Mouse (Mus musculus) splenic B cell, adult 2 months (primary cell): Measurements from ENCODE around the gene Crmp1.
A peak's percentile ranks its signal among the peaks of the same experiment; 100 is the strongest.

Experiments
- DNase-seq: peaks from one replicate; pipeline ENCODE4 v3.0.0-alpha.2; 2011; ENCODE audit warnings: low read depth, low spot score
- H3K27me3 ChIP-seq: 2 replicates; pipeline ENCODE4 v1.6.1; 2012; ENCODE audit warnings: mild to moderate bottlenecking, low read length, moderate library complexity, mixed read lengths; ENCODE audit not compliant: control insufficient read depth, poor library complexity, insufficient read depth, severe bottlenecking
- H3K36me3 ChIP-seq: 2 replicates; pipeline ENCODE4 v1.6.1; 2012; ENCODE audit warnings: mild to moderate bottlenecking, low read length, moderate library complexity, mixed read lengths; ENCODE audit not compliant: control insufficient read depth, poor library complexity, insufficient read depth, severe bottlenecking

The Crmp1 gene

GRCm38 (mm10) chr5:37298370-37298769 is 56.6 kb downstream of the Crmp1 start:
- no peaks in the 10 kb centered on the region for H3K27me3 ChIP-seq
- H3K36me3 ChIP-seq: no peaks in the 10 kb centered on the region
- peak; percentile 26 for DNase-seq

- Histone ChIP-seq H3K36me3 (no peaks in the 10 kb centered on the region), H3K27me3 (no peaks in the 10 kb centered on the region)
- DNase-seq: no peak
These were observed 68.3 kb downstream of the Crmp1 start for GRCm38 (mm10) chr5:37310026-37310425.

GRCm38 (mm10) chr5:37312980-37313722 is 71.4 kb downstream of the Crmp1 start:
- Histone ChIP-seq H3K36me3 (no peaks in the 10 kb centered on the region), H3K27me3 (no peaks in the 10 kb centered on the region)
- no peak for DNase-seq

DNA sequence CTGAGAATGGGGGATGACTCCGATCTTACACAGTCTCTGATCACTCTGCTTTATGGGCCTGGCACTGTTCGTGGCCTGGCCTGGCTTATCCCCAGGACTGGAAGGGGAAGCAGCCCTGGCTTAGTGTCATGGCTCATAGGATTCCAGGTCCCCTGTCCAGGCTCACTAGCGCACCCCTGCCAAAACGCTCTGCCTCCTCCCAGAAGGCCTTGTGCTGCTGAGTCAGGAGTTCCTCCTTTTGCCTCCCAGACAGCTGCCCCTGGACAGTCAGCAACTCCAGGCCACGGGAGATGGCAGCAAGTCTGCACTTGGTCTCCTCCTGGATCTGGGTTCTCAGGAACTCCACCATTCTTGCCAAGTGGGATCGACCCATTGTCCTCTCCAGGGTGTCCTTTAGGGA is 77.0 kb downstream of the Crmp1 start:
- Histone ChIP-seq H3K36me3 (no peaks in the 10 kb centered on the region), H3K27me3 (no peaks in the 10 kb centered on the region)
- no peak for DNase-seq

GRCm38 (mm10) chr5:37320174-37320573 is 78.4 kb downstream of the Crmp1 start:
- no peak for DNase-seq
- Histone ChIP-seq H3K27me3 (no peaks in the 10 kb centered on the region), H3K36me3 (no peaks in the 10 kb centered on the region)

GRCm38 (mm10) chr5:37320761-37321160 is 79.0 kb downstream of the Crmp1 start:
- Histone ChIP-seq H3K27me3 (no peaks in the 10 kb centered on the region), H3K36me3 (no peaks in the 10 kb centered on the region)
- no peak for DNase-seq

- Histone ChIP-seq H3K36me3 (no peaks in the 10 kb centered on the region), H3K27me3 (no peaks in the 10 kb centered on the region)
- DNase-seq: no peak
These were observed 84.9 kb downstream of the Crmp1 start for GRCm38 (mm10) chr5:37326675-37327074.

DNA sequence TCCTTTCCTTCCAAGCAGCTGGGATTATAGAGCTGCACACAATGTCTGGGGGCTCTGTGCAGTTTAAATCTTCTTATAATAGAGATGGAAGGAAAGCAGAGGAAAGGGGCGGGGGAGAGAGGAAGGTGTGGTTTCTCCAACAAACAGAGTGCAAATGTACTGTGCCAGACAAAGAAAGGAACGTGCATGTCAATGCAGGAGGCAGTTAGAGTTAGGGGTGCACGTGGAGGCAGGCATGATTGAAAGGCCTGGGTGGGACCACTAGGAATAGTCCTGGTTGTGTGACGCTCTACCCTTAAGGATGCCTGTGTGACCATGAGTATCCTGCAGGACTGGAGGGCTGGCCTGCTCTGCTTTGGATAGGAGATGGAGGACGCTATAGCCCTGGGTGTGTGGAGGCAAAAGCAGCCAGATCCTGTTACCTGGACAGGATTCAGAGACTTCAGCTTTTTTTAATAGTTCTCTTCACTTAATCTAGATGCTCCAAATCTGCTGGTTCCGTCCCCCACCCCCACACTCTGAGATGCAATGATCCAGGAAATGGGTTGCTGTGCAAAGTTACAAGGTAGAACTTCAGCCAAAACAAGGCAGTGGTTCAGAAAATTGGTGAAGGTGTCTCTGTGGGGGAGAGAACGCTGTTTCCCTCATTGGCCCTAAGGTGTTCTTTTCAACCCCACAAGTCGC is 88.9 kb downstream of the Crmp1 start:
- H3K36me3 ChIP-seq: no peaks in the 10 kb centered on the region
- no peak for DNase-seq
- H3K27me3 ChIP-seq: no peaks in the 10 kb centered on the region

DNA sequence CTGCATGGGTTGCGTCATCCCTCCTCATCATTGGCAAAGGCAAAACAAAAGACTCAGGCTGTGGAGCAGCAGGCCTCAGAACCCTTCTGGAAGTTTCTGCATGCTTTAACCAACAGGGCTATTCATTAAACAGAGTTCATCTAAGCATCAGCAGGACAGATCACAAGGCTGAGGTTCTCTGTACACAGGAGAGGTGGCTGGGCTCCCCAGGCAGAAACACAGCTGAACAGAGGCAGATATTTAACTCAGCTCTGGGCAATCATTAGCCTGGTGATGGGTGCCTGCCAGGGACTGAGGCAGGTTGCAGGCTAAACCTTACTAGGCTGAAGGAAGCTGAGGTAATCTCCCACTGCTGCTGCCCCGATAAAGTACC is 89.4 kb downstream of the Crmp1 start:
- H3K27me3 ChIP-seq: no peaks in the 10 kb centered on the region
- DNase-seq: no peak
- H3K36me3 ChIP-seq: no peaks in the 10 kb centered on the region

- Histone ChIP-seq H3K27me3 (no peaks in the 10 kb centered on the region), H3K36me3 (no peaks in the 10 kb centered on the region)
- DNase-seq: no peak
These were observed 90.3 kb downstream of the Crmp1 start for GRCm38 (mm10) chr5:37332066-37332465.

GRCm38 (mm10) chr5:37335061-37335460 is 93.3 kb downstream of the Crmp1 start:
- no peak for DNase-seq
- Histone ChIP-seq H3K27me3 (no peaks in the 10 kb centered on the region), H3K36me3 (no peaks in the 10 kb centered on the region)

GRCm38 (mm10) chr5:37336485-37337105 is 94.9 kb downstream of the Crmp1 start, which contains the start of gene Evc:
Gene Evc, minus strand, starts transcription at chr5:37336894.
- Histone ChIP-seq H3K36me3 (no peaks in the 10 kb centered on the region), H3K27me3 (no peaks in the 10 kb centered on the region)
- no peak for DNase-seq

DNA sequence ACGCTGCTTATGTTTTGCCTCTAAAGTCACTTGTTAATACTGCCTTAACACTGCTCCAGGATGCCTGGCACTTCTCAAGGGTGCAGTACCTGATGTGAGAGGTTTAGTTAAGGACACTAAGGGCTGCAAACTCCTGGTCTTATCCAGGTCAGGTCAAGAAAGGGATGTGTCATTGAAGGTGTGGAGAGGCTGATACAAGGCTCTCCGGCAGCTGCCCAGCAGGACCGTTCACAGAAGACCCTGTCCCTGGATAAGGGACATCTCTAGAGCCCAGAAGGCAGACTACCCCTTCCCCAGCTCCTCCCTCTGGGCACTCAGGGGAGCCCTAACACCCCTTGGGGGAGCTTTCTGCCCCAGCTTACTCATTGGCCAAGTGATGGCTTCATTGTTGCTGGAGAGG is 96.0 kb downstream of the Crmp1 start:
- DNase-seq: no peak
- H3K27me3 ChIP-seq: no peaks in the 10 kb centered on the region
- H3K36me3 ChIP-seq: no peaks in the 10 kb centered on the region

- no peaks in the 10 kb centered on the region for H3K27me3 ChIP-seq
- H3K36me3 ChIP-seq: no peaks in the 10 kb centered on the region
- no peak for DNase-seq
These were observed 96.5 kb downstream of the Crmp1 start, which contains the start of gene Evc2 for GRCm38 (mm10) chr5:37338288-37338687. Gene Evc2, plus strand, starts transcription at chr5:37338499.
